Comparison of ENCODE assay signal across 12 mouse cellular contexts in the genomic region with DNA sequence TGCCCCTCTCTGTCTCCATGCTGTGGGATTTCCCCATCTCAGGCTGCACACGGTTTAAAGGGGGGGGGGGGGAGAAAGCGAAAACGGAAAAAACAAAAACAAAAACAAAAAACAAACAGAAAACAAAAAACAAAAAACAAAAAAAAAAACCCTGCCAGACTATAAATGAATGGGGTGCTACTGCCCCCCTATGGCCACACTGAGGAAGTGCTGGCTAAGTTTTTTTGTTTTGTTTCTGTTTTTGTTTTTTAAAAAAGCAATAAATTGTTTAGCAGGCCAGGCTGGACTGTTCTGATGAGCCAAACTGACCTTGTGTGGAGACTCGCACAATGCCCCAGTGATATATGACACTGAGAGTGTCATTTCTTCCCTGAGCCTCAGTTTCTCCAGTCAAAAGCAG. TPM values are rescaled to one million over a fixed set of nuclear protein-coding genes. Genes with fewer than 3 reads are reported as not detected.
DNase-seq lines count a peak whose midpoint lies in the region; ATAC-seq and TF ChIP-seq lines count a peak whose summit lies in the region.
"Had no signal": no experiment of that assay in that cellular context is flagged by ENCODE, and none has a peak within 500 bp of the region (broad histone marks: within the 10 kb centered on the region; RNA-seq: fewer than 3 reads in every experiment).

No protein-coding gene starts in this region.

- no peak overlapping the region for H3K27ac ChIP-seq in forebrain, embryonic 14.5 days (ENCODE audit: low read depth, low read length)
- H3K27ac ChIP-seq in forebrain, embryonic 11.5 days (ENCODE audit: low read depth, low read length): no peak overlapping the region
- H3K27ac ChIP-seq in left cerebral cortex, adult 2 months: no peak overlapping the region
- H3K27ac ChIP-seq in bone marrow macrophage, adult 2 months (ENCODE audit: insufficient read depth, low read depth, low read length): no peak overlapping the region
- H3K27ac ChIP-seq: heart, embryonic 13.5 days had no signal

- no peaks in the 10 kb centered on the region for H3K9me3 ChIP-seq in forebrain, embryonic 14.5 days (replicated peaks; ENCODE audit: control insufficient read depth, low read length)
- peaks cover 3% of the 10 kb centered on the region; the same call in 1 of the 2 replicates for H3K9me3 ChIP-seq in forebrain, embryonic 11.5 days (ENCODE audit: control insufficient read depth, low read length)

- H3K27me3 ChIP-seq in forebrain, embryonic 14.5 days (replicated peaks; ENCODE audit: control insufficient read depth, insufficient read depth, low read length): no peaks in the 10 kb centered on the region
- H3K27me3 ChIP-seq in forebrain, embryonic 11.5 days (ENCODE audit: control insufficient read depth, insufficient read depth, low read length): 0 out of 2 replicates have a peak, but pooled peaks cover 2% of the 10 kb centered on the region

- H3K9ac ChIP-seq in forebrain, embryonic 14.5 days (ENCODE audit: low read length): peak overlapping the region; percentile 29; the same call in 1 of the 2 replicates
- H3K9ac ChIP-seq in forebrain, embryonic 11.5 days (ENCODE audit: low read length): no peak overlapping the region
- H3K9ac ChIP-seq: heart, embryonic 13.5 days had no signal

- no peaks in the 10 kb centered on the region for H3K36me3 ChIP-seq in forebrain, embryonic 14.5 days (ENCODE audit: control insufficient read depth, insufficient read depth, low read length)
- no peaks in the 10 kb centered on the region for H3K36me3 ChIP-seq in forebrain, embryonic 11.5 days (ENCODE audit: control insufficient read depth, insufficient read depth, low read length)
- H3K36me3 ChIP-seq: heart, embryonic 13.5 days had no signal

- no peak for TF ChIP-seq POLR2A in bone marrow macrophage, adult 2 months (IDR thresholded peaks at IDR 0.05; ENCODE audit: borderline replicate concordance, low read depth, low read length)

- intact Hi-C loops in left cerebral cortex, adult 2 months (cut with DNase I): loop anchor here (1.0 kb wide), 1 partner anchor 95 kb away; no protein-coding TSS in a partner anchor

- no peak overlapping the region for H3K4me2 ChIP-seq in forebrain, embryonic 14.5 days (ENCODE audit: low read length)
- H3K4me2 ChIP-seq in forebrain, embryonic 11.5 days (ENCODE audit: low read depth, low read length, severe bottlenecking): no peak overlapping the region
- H3K4me2 ChIP-seq: heart, embryonic 13.5 days had no signal

- no peaks in the 10 kb centered on the region for H3K4me1 ChIP-seq in forebrain, embryonic 14.5 days (ENCODE audit: control insufficient read depth, insufficient read depth, low read length)
- 0 out of 2 replicates have a peak, but pooled peaks cover 1% of the 10 kb centered on the region for H3K4me1 ChIP-seq in forebrain, embryonic 11.5 days (replicated peaks; ENCODE audit: control insufficient read depth, insufficient read depth, low read length)
- no peaks in the 10 kb centered on the region for H3K4me1 ChIP-seq in bone marrow macrophage, adult 2 months (ENCODE audit: control insufficient read depth, insufficient read depth, low read length)
- H3K4me1 ChIP-seq: heart, embryonic 13.5 days had no signal

- H3K4me3 ChIP-seq in forebrain, embryonic 14.5 days (ENCODE audit: low read depth, low read length): no peak overlapping the region
- no peak overlapping the region for H3K4me3 ChIP-seq in forebrain, embryonic 11.5 days (ENCODE audit: low read depth, low read length)
- H3K4me3 ChIP-seq in left cerebral cortex, adult 2 months: no peak overlapping the region
- no peak overlapping the region for H3K4me3 ChIP-seq in bone marrow macrophage, adult 2 months (ENCODE audit: insufficient read depth, low read length)
- H3K4me3 ChIP-seq: heart, embryonic 13.5 days had no signal

- peak; percentile 50 for DNase-seq in forebrain, embryonic 14.5 days (ENCODE audit: low spot score)
- DNase-seq in forebrain, embryonic 11.5 days (ENCODE audit: low spot score): no peak
- no peak for DNase-seq in left cerebral cortex, adult 2 months (ENCODE audit: extremely low spot score in 1 of 2, low spot score in 2 of 2)
- no peak for DNase-seq in left cerebral cortex, adult 9 months (ENCODE audit: low spot score in 2 of 2)
- DNase-seq in 416B (ENCODE audit: low read depth): peak; percentile 8
- no peak for DNase-seq in cerebellum, postnatal 10 days
- DNase-seq: cerebellum, adult 11 months had no signal

- 8% methylated on average over 4 of the region's 4 CpGs for WGBS in forebrain, embryonic 14.5 days
- WGBS in forebrain, embryonic 11.5 days: 10% methylated on average over 4 of the region's 4 CpGs

- peak; percentile 79 for TF ChIP-seq CTCF in left cerebral cortex, adult 2 months (IDR thresholded peaks at IDR 0.05)
- TF ChIP-seq CTCF in bone marrow macrophage, adult 2 months (IDR thresholded peaks at IDR 0.05; ENCODE audit: low read depth, low read length): peak; percentile 42

- no peak for ATAC-seq in forebrain, embryonic 14.5 days
- no peak for ATAC-seq in forebrain, embryonic 11.5 days (replicated peaks; ENCODE audit: low FRiP score)
- no peak for ATAC-seq in monocyte, adult 5-6 weeks (replicated peaks; ENCODE audit: insufficient number of reproducible peaks, low FRiP score, low TSS enrichment, poor library complexity, severe bottlenecking)
- ATAC-seq: activated CD4-positive, CD25-positive, alpha-beta regulatory T cell, adult 4 months had no signal

RNA-seq across cellular contexts. Expression of a gene that starts 20.3 kb away (rescaled TPM):
- polyA plus RNA-seq in forebrain, embryonic 14.5 days (2014; fragmentation: Nextera tagmentation; extraction: Ambion mirVana): 194 and 262 TPM in 2 replicates
- 39.2 and 40.6 TPM in 2 replicates for polyA plus RNA-seq in forebrain, embryonic 11.5 days (2014; fragmentation: Nextera tagmentation; extraction: Ambion mirVana)
- 100 to 1,000 TPM; 201 to 208 TPM for total RNA-seq in left cerebral cortex, adult 2 months (2021)
- polyA plus RNA-seq in bone marrow macrophage, adult 2 months (2012; ENCODE audit: insufficient read depth, insufficient read length, missing spikeins): not detected in 2 replicates
- total RNA-seq in monocyte, adult 5-6 weeks (2017): not detected in 3 replicates
- polyA plus RNA-seq: activated CD4-positive, CD25-positive, alpha-beta regulatory T cell, adult 4 months; urinary bladder, adult 2 months had no signal

RNA-seq across cellular contexts. Expression of a gene that starts 34.1 kb away (rescaled TPM):
- polyA plus RNA-seq in forebrain, embryonic 14.5 days (2014; fragmentation: Nextera tagmentation; extraction: Ambion mirVana): 8.2 and 13.6 TPM in 2 replicates
- 33.9 and 38.0 TPM in 2 replicates for polyA plus RNA-seq in forebrain, embryonic 11.5 days (2014; fragmentation: Nextera tagmentation; extraction: Ambion mirVana)
- total RNA-seq in left cerebral cortex, adult 2 months (2021): 10 to 100 TPM; 72.2 to 74.2 TPM
- polyA plus RNA-seq in bone marrow macrophage, adult 2 months (2012; ENCODE audit: insufficient read depth, insufficient read length, missing spikeins): not detected in 2 replicates
- not detected in 3 replicates for total RNA-seq in monocyte, adult 5-6 weeks (2017)
- polyA plus RNA-seq: activated CD4-positive, CD25-positive, alpha-beta regulatory T cell, adult 4 months had no signal

Comparison
In these comparisons a context has a peak if more than half of its experiments do, and no peak if none do; other contexts are left out.
1. DNase-seq: peak in forebrain, embryonic 14.5 days (single experiment) and 416B (single experiment); none in forebrain, embryonic 11.5 days (single experiment), left cerebral cortex, adult 2 months (0 of 2), left cerebral cortex, adult 9 months (0 of 2) and cerebellum, postnatal 10 days (0 of 2).
2. RNA of a gene that starts 20.3 kb away (polyA plus RNA-seq): 194 to 262 TPM in forebrain, embryonic 14.5 days and 39.2 to 40.6 TPM in forebrain, embryonic 11.5 days; not detected in bone marrow macrophage, adult 2 months; every median in the first group is over 10 times any median in the second.